ENCODE assay signal across 13 mouse cellular contexts in the genomic region with DNA sequence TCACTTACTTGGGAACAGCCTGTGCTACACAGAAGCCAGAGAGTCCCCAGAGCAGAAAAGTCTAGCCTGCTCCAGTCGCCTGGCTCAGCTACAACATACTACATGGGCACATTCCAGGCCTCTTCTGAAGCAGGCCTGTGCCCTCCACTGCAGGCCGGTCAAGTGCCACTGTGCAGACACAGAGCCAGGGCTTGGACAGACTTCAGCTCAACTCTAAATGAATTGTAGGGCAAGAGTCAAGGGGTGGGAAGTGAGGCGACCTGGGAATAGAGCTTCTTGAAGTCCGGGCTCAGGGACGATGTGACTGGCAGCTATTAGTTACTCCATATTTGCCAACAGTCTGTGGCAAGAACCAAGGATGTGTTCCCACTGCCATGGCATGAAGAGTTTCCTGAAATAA.
A peak's percentile ranks its signal among the peaks of the same experiment; 100 is the strongest.
DNase-seq lines count a peak whose midpoint lies in the region; ATAC-seq lines count a peak whose summit lies in the region.
"Had no signal": no experiment of that assay in that cellular context is flagged by ENCODE, and none has a peak within 500 bp of the region (broad histone marks: within the 10 kb centered on the region; RNA-seq: fewer than 3 reads in every experiment).

No protein-coding gene starts in this region.

- H3K4me2 ChIP-seq in hindbrain, embryonic 16.5 days (ENCODE audit: low read length) = no peak overlapping the region
- H3K4me2 ChIP-seq: liver, embryonic 12.5 days had no signal

- H3K9me3 ChIP-seq in heart, embryonic 10.5 days = no peaks in the 10 kb centered on the region
- no peaks in the 10 kb centered on the region for H3K9me3 ChIP-seq in hindbrain, embryonic 16.5 days (ENCODE audit: control insufficient read depth, low read length)
- H3K9me3 ChIP-seq: liver, embryonic 12.5 days had no signal

- 81% methylated on average over 5 of the region's 5 CpGs for WGBS in heart, embryonic 10.5 days
- 86% methylated on average over 5 of the region's 5 CpGs for WGBS in hindbrain, embryonic 16.5 days

- no peak overlapping the region for H3K4me3 ChIP-seq in heart, embryonic 10.5 days
- no peak overlapping the region for H3K4me3 ChIP-seq in hindbrain, embryonic 16.5 days (ENCODE audit: low read length)
- H3K4me3 ChIP-seq: liver, embryonic 12.5 days; megakaryocyte, embryonic 14.5 days had no signal

- H3K4me1 ChIP-seq in heart, embryonic 10.5 days = peaks cover 24% of the 10 kb centered on the region
- peaks cover 2% of the 10 kb centered on the region; the same call in 1 of the 2 replicates for H3K4me1 ChIP-seq in hindbrain, embryonic 16.5 days (ENCODE audit: control insufficient read depth, insufficient read depth, low read depth, low read length)
- H3K4me1 ChIP-seq: liver, embryonic 12.5 days; megakaryocyte, embryonic 14.5 days had no signal

- no peak overlapping the region for H3K9ac ChIP-seq in hindbrain, embryonic 16.5 days (ENCODE audit: low read depth, low read length)
- H3K9ac ChIP-seq: liver, embryonic 12.5 days had no signal

- H3K27ac ChIP-seq in heart, embryonic 10.5 days = no peak overlapping the region
- H3K27ac ChIP-seq in hindbrain, embryonic 16.5 days (ENCODE audit: low read depth, low read length) = no peak overlapping the region
- H3K27ac ChIP-seq: liver, embryonic 12.5 days had no signal

- peak; percentile 26 to 73 for DNase-seq in heart, adult 18-20 months
- DNase-seq in heart, embryonic 10.5 days (ENCODE audit: low spot score) = no peak
- DNase-seq in heart, adult 9 months (ENCODE audit: low spot score in 2 of 2) = peak; percentile 24 to 36
- peak; percentile 53 to 64 for DNase-seq in lung, adult 18-20 months
- DNase-seq in lung, postnatal 4 days = peak; percentile 9 to 62
- DNase-seq: cerebellum, adult 8-10 months; kidney, postnatal 10 days; layer of hippocampus, adult 9-11 months; retina, postnatal 1 day had no signal

- peaks cover 5% of the 10 kb centered on the region; the same call in 1 of the 2 replicates for H3K27me3 ChIP-seq in heart, embryonic 10.5 days (ENCODE audit: insufficient read depth, poor library complexity, severe bottlenecking)
- no peaks in the 10 kb centered on the region for H3K27me3 ChIP-seq in hindbrain, embryonic 16.5 days (replicated peaks; ENCODE audit: control insufficient read depth, insufficient read depth, low read length)
- H3K27me3 ChIP-seq: liver, embryonic 12.5 days; megakaryocyte, embryonic 14.5 days had no signal

- no peak for ATAC-seq in hindbrain, embryonic 16.5 days
- no peak for ATAC-seq in erythroblast, adult 5-6 weeks (replicated peaks; ENCODE audit: low FRiP score, poor library complexity, severe bottlenecking)
- ATAC-seq: liver, embryonic 12.5 days had no signal

- no peaks in the 10 kb centered on the region for H3K36me3 ChIP-seq in heart, embryonic 10.5 days
- H3K36me3 ChIP-seq in hindbrain, embryonic 16.5 days (ENCODE audit: control insufficient read depth, insufficient read depth, low read length) = no peaks in the 10 kb centered on the region
- H3K36me3 ChIP-seq: liver, embryonic 12.5 days had no signal
